Mouse (Mus musculus) Patski (cell line): ENCODE measurements around the gene Phlpp1. TPM values are rescaled to one million over a fixed set of nuclear protein-coding genes. Genes with fewer than 3 reads are reported as not detected.

Experiments used
- ATAC-seq: fragments of 100-300 bp; one replicate; pipeline ENCODE4 v1.8.0; 2021
- CTCF ChIA-PET: fragments of 350-600 bp; sonication (Branson Sonifier 250); formaldehyde crosslinking; loops from one replicate; lab custom pipeline; 2022; ENCODE audit warnings: inconsistent platforms; lab: Charles Lee
- POLR2A ChIA-PET: fragments of 350-600 bp; sonication (Branson Sonifier 250); formaldehyde crosslinking; loops from one replicate; lab custom pipeline; 2022; ENCODE audit warnings: antibody characterized with exemption, inconsistent platforms; lab: Charles Lee
- DNase-seq: peaks from one replicate; pipeline ENCODE4 v3.0.0-alpha.2; 2011; ENCODE audit warnings: low read depth, low spot score
- H3K27me3 ChIP-seq: fragments of 371-371 bp; one replicate; pipeline ENCODE4 v1.5.1; 2021
- CTCF ChIP-seq: fragments of 100-300 bp; IDR thresholded peaks from one replicate; pipeline ENCODE4 v1.5.1; 2021
- in situ Hi-C: fragments of 300-500 bp; cut with MboI; formaldehyde crosslinking; loops from 3 replicates; pipeline ENCODE4 v1.11.1; 2018; ENCODE audit warnings: low pct_unique_long_range_greater_than_20kb, mixed read lengths
- polyA plus RNA-seq: library from polyadenylated mRNA; unstranded; gene quantifications from one replicate; pipeline ENCODE4 v1.2.3, GENCODE M21; 2021

Gene Phlpp1
- polyA plus RNA-seq, 1 experiment from 2014 or later, result 8.5 TPM

GRCm38 (mm10) chr1:106174598-106174997 is 3.0 kb downstream of the Phlpp1 start:
- in situ Hi-C loops, result loop anchor here (5.0 to 25.0 kb wide), 4 partner anchors 102 to 287 kb away; no protein-coding TSS in a partner anchor
- TF ChIP-seq CTCF, result no peak
- ATAC-seq (no peak), DNase-seq (no peak)
- ChIA-PET CTCF (interaction anchor here (1.1 to 1.3 kb wide), 2 partner anchors 15 to 137 kb away, joined by 3 read pairs; no protein-coding TSS in a partner anchor), POLR2A (no interaction called here)
- no peaks in the 10 kb centered on the region for H3K27me3 ChIP-seq

DNA sequence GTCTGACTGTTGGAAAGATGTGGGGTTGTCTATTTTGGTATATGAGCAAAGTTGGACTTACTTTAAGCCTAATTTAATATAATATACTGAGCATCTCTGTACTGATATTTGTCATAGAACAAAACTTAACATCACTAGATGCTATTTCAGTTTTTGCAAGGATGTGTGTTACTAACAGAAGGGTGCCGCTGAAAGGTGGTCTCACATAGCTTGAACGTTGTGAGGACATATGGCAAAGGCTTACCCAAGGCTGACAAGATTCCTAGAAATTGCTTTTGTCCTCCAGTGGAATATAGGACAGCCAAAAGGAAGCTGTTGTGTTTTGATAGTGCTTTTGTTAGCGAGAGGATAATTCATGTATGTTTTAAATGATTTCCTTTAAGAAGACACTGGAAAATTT is 3.8 kb downstream of the Phlpp1 start:
- ChIA-PET POLR2A (no interaction called here), CTCF (no interaction called here)
- TF ChIP-seq CTCF, result no peak
- ATAC-seq (no peak), DNase-seq (no peak)
- no peaks in the 10 kb centered on the region for H3K27me3 ChIP-seq
- in situ Hi-C loops, result no loop called here

- CTCF ChIA-PET, result interaction anchor here (0.7 to 1.2 kb wide), 2 partner anchors 18 to 57 kb away, joined by 3 read pairs; no protein-coding TSS in a partner anchor
- POLR2A ChIA-PET, result no interaction called here
- ATAC-seq (no peak), DNase-seq (no peak)
- H3K27me3 ChIP-seq, result no peaks in the 10 kb centered on the region
- no peak for TF ChIP-seq CTCF
- in situ Hi-C loops, result no loop called here
Measured at GRCm38 (mm10) chr1:106176791-106177190, 5.2 kb downstream of the Phlpp1 start.

DNA sequence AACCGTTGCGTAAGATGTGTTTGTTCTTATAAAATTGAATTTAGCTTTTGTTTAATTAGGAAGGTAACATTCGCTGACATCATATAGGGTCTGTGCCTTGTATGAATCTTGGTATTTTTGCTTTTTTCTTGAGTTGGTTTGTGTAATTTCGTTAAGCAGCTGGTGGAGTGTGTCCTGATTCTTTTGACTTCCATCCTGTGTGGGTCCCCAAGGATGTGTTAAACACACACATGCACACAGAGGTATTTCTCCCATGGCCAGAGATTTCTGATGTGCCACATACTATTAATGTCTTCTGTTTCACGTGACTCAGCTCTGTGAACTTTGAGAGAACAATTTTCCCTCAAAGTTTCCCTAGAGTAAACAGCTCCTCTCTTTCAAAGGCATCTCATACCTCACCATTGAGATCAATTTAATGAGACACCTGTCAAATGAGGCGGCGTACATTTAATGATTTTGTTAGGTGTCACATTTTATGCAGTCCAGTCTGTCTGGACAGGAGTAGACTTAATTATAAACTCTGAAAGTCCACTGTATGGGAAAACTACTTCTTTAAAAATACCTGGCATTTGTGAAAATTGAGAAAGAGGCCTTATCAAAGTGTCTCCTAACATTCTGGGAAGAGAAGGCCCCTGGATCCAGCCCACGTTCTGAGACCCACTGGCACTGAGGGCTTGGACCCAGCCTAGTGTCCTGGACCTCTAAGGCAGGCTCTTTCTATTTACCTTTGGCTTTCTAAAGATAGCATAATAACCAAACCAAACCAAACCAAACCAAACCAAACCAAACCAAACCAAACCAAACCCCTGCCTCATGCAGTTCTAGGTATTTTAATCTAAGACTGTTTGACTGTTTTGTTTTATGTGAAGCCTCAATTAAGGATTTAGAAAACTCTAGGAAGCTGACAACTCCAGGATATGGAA is 6.6 kb downstream of the Phlpp1 start:
- ChIA-PET CTCF (interaction anchor here (0.7 to 1.2 kb wide), 2 partner anchors 46 to 94 kb away, joined by 3 read pairs; no protein-coding TSS in a partner anchor), POLR2A (no interaction called here)
- DNase-seq, result no peak
- in situ Hi-C loops, result no loop called here
- no peak for TF ChIP-seq CTCF
- H3K27me3 ChIP-seq, result no peaks in the 10 kb centered on the region
- no peak for ATAC-seq

- DNase-seq (no peak), ATAC-seq (no peak)
- in situ Hi-C loops, result no loop called here
- CTCF ChIA-PET, result interaction anchor here (1.1 kb wide), 1 partner anchor 12 kb away, joined by 5 read pairs; the partner anchor contains the start of gene Phlpp1
- TF ChIP-seq CTCF, result no peak
- POLR2A ChIA-PET, result no interaction called here
- no peaks in the 10 kb centered on the region for H3K27me3 ChIP-seq
Measured at GRCm38 (mm10) chr1:106183701-106184100, 12.1 kb downstream of the Phlpp1 start.

DNA sequence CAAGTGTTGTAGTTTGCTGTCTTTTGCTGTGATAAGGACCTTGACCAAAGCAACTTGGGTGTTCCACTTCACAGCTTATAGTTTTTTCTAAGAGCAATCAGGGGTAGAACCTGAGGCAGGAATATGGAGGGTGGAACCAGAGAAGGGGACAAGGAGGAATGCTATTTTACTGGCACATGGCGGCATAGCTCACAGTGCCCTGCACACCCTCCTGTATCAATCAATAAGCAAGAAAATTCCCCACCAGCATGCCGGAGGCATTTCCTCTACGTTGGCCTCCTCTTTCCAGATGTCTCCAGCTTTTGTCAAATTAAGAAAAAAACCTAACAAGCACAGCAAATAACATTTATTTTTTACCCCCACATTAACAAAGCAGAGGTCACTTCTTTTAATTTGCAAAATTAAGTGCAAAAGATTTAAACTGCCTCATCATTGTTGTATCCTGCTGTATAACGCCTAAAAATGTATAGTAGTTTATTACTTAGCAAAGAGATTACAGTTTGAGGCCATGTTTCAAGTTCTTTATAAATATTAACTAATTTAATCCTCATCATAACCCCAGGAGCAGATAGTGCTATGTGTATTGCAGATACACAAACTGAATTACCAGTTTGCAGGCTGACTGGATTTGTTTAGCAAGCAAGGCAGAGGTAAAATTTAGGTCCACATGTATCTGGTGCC is 13.4 kb downstream of the Phlpp1 start:
- in situ Hi-C loops, result no loop called here
- TF ChIP-seq CTCF, result no peak

GRCm38 (mm10) chr1:106185461-106185924 is 13.9 kb downstream of the Phlpp1 start:
- ChIA-PET POLR2A (interaction anchor here (1.2 kb wide), 1 partner anchor 20 kb away, joined by 3 read pairs; no protein-coding TSS in a partner anchor), CTCF (no interaction called here)
- in situ Hi-C loops, result no loop called here
- no peak for TF ChIP-seq CTCF
- ATAC-seq, result no peak
- no peaks in the 10 kb centered on the region for H3K27me3 ChIP-seq
- DNase-seq, result no peak

More for the DNA sequence above, 13.4 kb downstream of the Phlpp1 start:
- DNase-seq, result no peak
- no peaks in the 10 kb centered on the region for H3K27me3 ChIP-seq
- ChIA-PET CTCF (no interaction called here), POLR2A (no interaction called here)
- no peak for ATAC-seq

DNA sequence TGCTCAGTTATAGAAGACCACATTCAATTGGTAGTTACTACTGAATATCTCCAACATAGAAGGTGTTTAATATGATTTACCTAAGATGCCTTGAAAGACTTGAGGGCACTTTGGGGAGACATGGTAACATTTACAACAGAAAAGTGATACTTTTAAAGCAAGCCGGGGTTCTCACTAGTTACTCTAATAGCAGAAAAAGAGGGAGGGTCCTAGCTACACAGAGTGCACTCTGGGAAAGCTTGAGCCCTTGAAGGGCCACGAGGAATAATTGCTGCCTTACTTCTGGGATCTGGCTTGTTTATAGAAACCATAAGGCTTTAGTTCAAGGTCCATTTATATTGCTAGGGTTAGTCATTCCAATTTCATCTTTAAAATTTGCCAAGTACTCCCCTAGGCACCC is 14.5 kb downstream of the Phlpp1 start:
- POLR2A ChIA-PET, result interaction anchor here (1.2 kb wide), 1 partner anchor 19 kb away, joined by 3 read pairs; no protein-coding TSS in a partner anchor
- ATAC-seq (no peak), DNase-seq (no peak)
- no peak for TF ChIP-seq CTCF
- H3K27me3 ChIP-seq, result no peaks in the 10 kb centered on the region
- in situ Hi-C loops, result no loop called here
- CTCF ChIA-PET, result no interaction called here

- TF ChIP-seq CTCF, result no peak
- ChIA-PET CTCF (interaction anchor here (1.3 to 2.0 kb wide), 2 partner anchors 9 to 38 kb away, joined by 4 read pairs; no protein-coding TSS in a partner anchor), POLR2A (interaction anchor here (1.1 kb wide), 1 partner anchor 10 kb away, joined by 3 read pairs; no protein-coding TSS in a partner anchor)
- DNase-seq, result no peak
- H3K27me3 ChIP-seq, result no peaks in the 10 kb centered on the region
- in situ Hi-C loops, result no loop called here
- no peak for ATAC-seq
Measured at GRCm38 (mm10) chr1:106187480-106187879, 15.9 kb downstream of the Phlpp1 start.

DNA sequence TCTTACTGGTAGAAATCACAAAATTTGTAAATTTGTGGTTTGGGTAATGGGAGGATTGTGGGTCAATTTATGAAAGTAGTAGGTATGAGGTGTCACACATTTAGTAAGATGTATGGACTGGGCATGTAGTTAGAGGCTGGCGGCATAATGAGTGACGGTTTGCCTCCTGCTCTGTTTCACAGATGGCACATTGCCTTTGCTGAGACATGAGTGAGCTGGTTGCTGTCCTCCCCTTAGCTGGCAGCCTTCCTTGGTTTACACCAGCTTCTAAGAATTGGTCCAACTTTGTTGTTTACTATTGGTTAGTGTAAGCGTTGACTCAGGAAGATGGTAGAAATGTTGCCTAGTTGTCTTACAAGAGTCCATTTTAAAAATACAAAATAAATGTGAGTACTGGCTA is 17.2 kb downstream of the Phlpp1 start:
- no peak for TF ChIP-seq CTCF
- in situ Hi-C loops, result no loop called here
- ChIA-PET CTCF (interaction anchor here (2.0 kb wide), 1 partner anchor 37 kb away, joined by 4 read pairs; no protein-coding TSS in a partner anchor), POLR2A (no interaction called here)
- H3K27me3 ChIP-seq, result no peaks in the 10 kb centered on the region
- DNase-seq, result no peak
- no peak for ATAC-seq
